Mouse (Mus musculus) CD8-positive naive resting alpha-beta T cell, adult 2 months (primary cell): ENCODE results near the gene Nlgn1.
"Not testable (repeated sequence)": the region's sequence is repeated elsewhere in the genome, so short reads cannot be mapped to it uniquely, and the experiment has no call there.

Source experiments
- DNase-seq, 2 experiments: peaks; one replicate each; pipeline ENCODE4 v3.0.0; 2022; ENCODE audit warnings: low read depth in 2 of 2, low spot score in 2 of 2

Nlgn1 gene

GRCm38 (mm10) chr3:25658006-25658405 is 674.3 kb downstream of the Nlgn1 start:
- DNase-seq: no peak

GRCm38 (mm10) chr3:25657074-25657473 is 675.2 kb downstream of the Nlgn1 start:
- DNase-seq: no peak

DNA sequence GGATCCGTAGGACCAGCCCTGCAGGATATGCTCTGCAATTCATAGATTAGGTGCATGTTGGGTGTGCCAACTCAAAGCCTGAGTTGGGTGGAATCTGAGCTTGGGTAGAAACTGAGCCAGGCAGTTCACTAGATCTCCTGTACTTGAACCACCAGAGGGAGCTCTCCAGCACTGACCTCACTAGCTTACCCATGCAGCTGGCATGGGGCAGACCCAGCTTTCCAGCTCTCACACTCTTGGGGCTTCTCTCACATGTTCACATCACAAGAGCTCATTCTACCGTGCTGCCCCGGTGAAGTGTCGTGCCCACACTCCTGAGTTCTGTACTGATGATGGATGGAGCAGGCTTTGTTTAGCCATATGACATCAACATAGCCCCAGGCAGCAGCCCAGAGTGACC is 679.2 kb downstream of the Nlgn1 start:
- DNase-seq: no peak

- DNase-seq: no peak
Measured at GRCm38 (mm10) chr3:25645895-25646691, 686.2 kb downstream of the Nlgn1 start.

DNA sequence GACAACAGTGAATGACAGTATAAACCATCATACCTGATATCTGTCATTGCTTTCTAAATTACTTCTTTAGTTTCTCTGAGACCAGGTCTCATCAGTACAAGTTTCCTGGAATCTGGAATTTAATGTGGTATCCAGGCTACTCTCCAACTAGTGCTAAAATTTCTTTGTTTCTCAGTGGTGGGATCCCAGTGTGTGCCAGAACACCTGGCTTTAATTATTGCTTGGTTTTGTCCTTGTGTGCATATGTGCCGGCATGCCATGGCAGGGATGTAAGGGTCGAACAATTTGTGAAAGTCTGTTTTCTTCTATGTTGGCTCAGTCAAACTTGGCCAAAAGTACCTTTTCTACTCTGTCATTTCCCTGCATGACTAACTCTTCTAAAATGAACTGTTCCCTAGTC is 703.1 kb downstream of the Nlgn1 start:
- no peak for DNase-seq

DNA sequence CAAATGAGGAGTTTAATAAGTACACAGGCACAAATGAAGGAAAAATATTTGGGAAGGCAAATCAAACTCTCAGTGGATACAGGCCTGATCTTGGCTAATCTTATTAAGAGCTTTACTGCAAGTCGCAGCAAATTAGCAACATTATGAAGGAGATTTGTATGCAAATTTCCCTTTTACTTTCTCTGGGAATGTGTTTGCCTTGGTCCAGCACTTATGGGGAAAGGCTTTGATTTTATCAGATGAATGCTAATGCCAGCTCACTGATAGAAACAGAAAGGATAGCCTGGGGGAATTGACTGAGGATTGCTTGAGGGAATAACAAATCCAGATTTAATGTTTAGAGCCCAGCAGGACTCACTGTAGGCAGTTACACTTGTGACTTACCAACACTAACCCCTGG is 725.7 kb downstream of the Nlgn1 start:
- no peak for DNase-seq

GRCm38 (mm10) chr3:25597513-25597912 is 734.7 kb downstream of the Nlgn1 start:
- no peak for DNase-seq

- no peak for DNase-seq
Measured at GRCm38 (mm10) chr3:25575526-25575925, 756.7 kb downstream of the Nlgn1 start.

DNA sequence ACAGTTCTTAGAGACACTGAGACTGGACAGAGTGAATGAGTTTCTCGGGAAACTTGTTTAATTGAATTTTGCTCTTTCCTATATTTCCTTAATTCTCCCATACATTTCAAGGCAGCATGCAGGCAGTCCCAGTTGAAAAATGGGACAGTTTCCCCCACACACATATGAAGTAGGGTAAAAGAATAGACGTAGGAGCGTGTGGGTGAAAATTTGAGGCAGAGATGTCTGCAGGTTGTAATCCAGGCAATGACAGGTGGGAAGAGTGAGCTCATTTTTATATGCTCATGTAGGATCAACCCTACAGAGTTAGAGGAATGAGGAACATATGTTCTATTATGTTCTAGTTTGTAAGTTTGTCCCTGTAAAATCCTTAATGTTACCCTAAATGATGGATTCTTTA is 757.4 kb downstream of the Nlgn1 start:
- DNase-seq: no peak

DNA sequence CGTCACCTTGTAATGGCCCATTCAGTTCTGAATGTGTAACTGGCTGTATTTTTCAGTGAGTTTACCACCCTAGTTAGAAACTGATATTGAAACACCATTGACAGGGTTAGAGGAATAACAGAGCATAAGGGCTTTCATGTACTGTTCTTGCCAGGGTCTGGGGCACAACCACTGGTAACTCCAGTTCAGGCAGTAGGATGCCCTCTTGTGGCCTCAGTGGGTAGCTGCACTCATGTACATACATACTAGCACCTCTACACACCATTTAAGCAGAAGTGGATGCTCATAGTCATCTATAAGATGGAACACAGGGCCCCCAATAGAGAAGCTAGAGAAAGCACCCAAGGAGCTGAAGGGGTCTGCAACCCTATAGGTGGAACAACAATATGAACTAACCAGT is 773.7 kb downstream of the Nlgn1 start:
- DNase-seq: not testable (repeated sequence)

DNA sequence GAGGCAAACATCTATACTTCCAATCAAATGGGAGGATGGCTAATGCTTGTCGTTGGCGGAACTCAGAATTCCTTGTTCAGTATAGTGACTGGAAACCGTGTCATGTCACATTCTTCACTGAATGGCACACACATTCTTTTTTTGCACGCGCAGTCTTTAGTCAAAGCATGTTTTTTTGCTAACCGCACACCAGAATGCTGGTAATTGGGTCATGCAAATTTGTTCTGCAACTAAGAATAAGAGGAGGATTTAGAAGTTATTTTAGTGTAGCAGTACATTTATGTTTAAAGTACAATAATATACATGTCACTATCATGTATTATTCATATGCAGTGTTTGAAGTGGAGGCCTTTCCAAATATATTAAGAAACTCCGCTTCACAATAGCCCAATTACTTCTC is 783.2 kb downstream of the Nlgn1 start:
- not testable (repeated sequence) for DNase-seq

DNA sequence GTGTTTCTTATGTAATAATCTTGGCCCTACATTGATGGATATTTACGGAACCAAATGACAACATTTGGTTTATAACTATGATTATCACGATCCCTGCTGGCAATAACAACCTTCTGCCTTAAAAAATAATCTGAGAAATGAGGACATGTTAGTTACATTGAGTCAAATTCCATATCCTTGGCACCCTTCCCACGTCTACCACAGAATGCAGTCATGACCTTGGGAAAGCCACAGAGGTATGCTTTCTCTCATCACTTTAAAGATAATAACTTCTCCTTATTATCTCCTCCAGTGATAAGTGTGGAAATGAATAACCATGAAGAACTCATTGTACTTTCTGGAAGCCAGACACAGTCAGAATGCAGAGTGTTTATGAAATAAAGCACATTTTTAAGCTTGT is 808.0 kb downstream of the Nlgn1 start:
- not testable (repeated sequence) for DNase-seq

- no peak for DNase-seq
Measured at GRCm38 (mm10) chr3:25463051-25463450, 869.2 kb downstream of the Nlgn1 start.

DNA sequence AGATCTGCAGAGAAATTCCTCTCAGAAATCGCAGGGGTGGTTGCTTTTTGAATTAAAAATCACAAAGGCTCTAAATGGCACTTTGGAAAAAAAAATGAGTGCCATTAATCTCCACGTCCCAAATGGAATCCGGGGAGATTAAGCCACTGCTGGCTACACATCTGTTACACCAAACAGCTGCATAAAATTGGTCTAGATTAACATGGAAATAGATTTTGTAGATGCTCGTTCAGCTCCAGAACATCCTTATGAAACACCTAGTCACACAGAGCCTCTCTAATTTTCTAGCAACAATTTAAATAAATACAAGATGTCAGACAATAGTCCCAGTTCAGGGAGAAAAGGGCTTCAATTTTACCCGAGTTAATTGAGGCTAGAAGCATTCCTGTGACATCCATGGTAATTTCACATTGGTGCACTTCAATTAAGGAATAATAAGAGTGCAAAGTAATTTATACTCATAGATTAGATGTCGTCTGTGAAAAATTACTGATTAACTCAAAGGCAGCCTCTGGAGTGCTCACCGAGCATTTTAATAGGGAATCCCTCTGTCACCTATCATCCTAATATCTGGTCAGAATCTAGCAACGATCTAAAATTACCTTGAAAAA is 875.9 kb downstream of the Nlgn1 start:
- DNase-seq: no peak

- no peak for DNase-seq
Measured at GRCm38 (mm10) chr3:25452314-25452713, 879.9 kb downstream of the Nlgn1 start.

DNA sequence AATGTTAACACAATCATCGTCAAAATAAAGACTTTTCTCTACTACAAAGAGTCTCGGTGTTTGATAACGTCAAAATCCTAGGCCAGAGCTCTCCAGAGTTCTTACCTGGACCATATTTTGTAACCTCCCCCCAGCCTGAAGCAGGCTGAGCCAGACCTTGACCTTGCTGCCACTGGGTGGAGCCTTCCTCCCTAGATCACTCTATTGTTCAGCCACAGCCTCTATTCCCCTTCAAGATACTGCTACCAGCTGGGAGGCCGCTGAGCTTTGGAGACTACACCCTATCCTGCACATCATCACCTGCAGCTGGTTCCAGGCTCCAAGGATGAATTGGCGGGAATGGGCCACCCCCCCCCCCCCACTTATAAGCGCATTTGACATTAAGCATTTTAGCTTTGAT is 881.8 kb downstream of the Nlgn1 start:
- DNase-seq: no peak

DNA sequence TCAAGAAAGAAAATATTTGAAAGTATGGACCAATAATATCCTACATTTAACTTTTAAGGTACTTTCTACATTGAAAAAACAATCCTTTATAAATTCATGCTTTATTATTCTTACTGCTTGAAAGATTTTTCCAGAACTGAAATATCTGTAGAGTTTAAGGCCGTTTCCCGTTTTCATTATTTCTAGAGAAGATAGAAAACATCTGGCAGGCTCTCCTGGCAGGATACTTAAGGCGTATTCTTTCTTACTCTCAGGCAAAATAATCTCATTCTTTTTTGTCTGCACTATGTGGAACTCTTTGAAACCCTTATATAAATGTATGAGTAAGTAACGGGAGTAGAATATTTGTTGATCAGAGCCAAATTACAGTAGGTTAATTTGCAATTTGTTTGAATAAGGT is 882.9 kb downstream of the Nlgn1 start:
- no peak for DNase-seq

GRCm38 (mm10) chr3:25447181-25447580 is 885.1 kb downstream of the Nlgn1 start:
- DNase-seq: no peak

DNA sequence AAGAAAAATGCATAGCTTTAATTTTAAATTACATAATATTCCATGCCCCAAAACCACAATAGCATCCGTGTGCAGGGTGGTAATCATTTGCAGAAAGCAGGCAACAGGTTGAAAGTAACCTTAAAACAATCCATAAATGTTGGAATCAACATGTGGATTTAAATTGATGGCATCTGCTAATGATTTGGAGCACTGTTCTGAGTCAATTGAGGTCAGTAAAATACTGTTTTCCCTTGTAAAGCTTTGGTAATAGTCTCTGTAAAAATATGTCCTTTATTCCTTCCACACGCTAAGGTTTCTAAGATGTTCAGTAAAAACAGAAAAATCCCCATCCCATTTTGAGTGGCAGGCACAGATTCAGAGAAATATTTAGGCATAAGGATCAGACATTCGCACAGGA is 888.6 kb downstream of the Nlgn1 start:
- DNase-seq: no peak

DNA sequence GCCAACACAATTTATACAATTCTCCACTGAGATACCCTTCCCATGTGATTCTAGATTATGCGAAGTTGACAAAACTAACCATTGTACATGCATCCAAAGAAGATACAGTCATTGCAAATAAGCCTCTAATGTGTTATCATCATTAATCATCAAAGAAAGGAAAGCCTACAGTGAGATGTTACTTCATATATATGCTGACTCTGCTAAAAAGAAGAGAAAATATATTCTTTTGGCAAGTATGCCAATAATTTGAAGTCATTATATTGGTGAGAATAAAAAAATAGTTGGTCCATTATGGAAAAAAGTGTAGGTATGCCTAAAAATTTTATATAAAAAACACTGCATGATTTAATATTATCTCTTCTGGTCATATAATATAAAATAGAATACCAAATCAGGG is 889.6 kb downstream of the Nlgn1 start:
- no peak for DNase-seq

- DNase-seq: no peak
Measured at GRCm38 (mm10) chr3:25426931-25427330, 905.3 kb downstream of the Nlgn1 start.

DNA sequence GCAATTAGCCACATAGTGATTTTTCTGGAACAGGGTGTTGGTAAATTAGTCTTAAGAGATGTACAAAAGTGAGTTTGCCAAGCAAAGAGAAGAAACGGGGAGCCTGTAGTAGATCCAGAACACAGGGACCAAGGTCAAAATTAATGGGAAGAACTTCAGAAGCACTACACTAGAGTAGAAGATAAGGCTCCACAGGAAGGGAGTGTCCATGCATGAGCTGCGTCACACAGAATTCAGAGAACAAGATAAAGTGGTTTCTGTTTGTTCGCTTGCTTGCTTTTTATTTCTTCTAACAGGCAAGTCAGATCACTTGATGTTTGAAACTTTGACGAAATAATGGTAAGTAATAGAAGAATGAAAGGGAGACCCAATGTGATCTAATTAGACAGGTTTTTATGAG is 920.3 kb downstream of the Nlgn1 start:
- no peak for DNase-seq
